Mouse (Mus musculus) heart, embryonic 12.5 days (tissue): ENCODE results near the gene 1110008L16Rik. TPM values are rescaled to one million over a fixed set of nuclear protein-coding genes. Genes with fewer than 3 reads are reported as not detected.
A peak's percentile ranks its signal among the peaks of the same experiment; 100 is the strongest.

Source experiments
- ATAC-seq: fragments of 200-750 bp; cut with Nextera tagmentation; 2 replicates; pipeline ENCODE4 v1.8.0; 2017; ENCODE audit warnings: moderate TSS enrichment, moderate library complexity; ENCODE audit not compliant: insufficient number of reproducible peaks, low FRiP score
- H3K27ac ChIP-seq: fragments of 300-500 bp; sonication (generic); 2 replicates; pipeline ENCODE4 v1.5.1; 2016; ENCODE audit warnings: mild to moderate bottlenecking, moderate library complexity; ENCODE audit not compliant: poor library complexity, severe bottlenecking
- H3K27me3 ChIP-seq: fragments of 300-500 bp; sonication (generic); replicated peaks from 2 replicates; pipeline ENCODE4 v1.6.1; 2016; ENCODE audit warnings: mild to moderate bottlenecking, moderate library complexity
- H3K36me3 ChIP-seq: fragments of 300-500 bp; sonication (generic); 2 replicates; pipeline ENCODE4 v1.6.1; 2016; ENCODE audit warnings: mild to moderate bottlenecking, moderate library complexity
- H3K4me1 ChIP-seq: fragments of 300-500 bp; sonication (generic); replicated peaks from 2 replicates; pipeline ENCODE4 v1.6.1; 2016; ENCODE audit warnings: mild to moderate bottlenecking
- H3K4me2 ChIP-seq: fragments of 300-500 bp; sonication (generic); 2 replicates; pipeline ENCODE4 v1.6.1; 2016; ENCODE audit warnings: mild to moderate bottlenecking, moderate library complexity
- H3K4me3 ChIP-seq: fragments of 300-500 bp; sonication (generic); 2 replicates; pipeline ENCODE4 v1.5.1; 2016; ENCODE audit warnings: mild to moderate bottlenecking
- H3K9ac ChIP-seq: fragments of 300-500 bp; sonication (generic); 2 replicates; pipeline ENCODE4 v1.6.1; 2016; ENCODE audit warnings: mild to moderate bottlenecking, moderate library complexity
- H3K9me3 ChIP-seq: fragments of 300-500 bp; sonication (generic); replicated peaks from 2 replicates; pipeline ENCODE4 v1.6.1; 2016; ENCODE audit warnings: mild to moderate bottlenecking, moderate library complexity
- WGBS: fragments of 180-500 bp; shearing (Covaris S2); methylation state at CpG from one replicate; pipeline ENCODE4 v1.1.7; 2016; 5-methylcytosine and 5-hydroxymethylcytosine counted together
- polyA plus RNA-seq: library from polyadenylated mRNA; unstranded; fragments of >200 nt; fragmentation: Nextera tagmentation; extraction: Ambion mirVana; gene quantifications from 2 replicates; pipeline ENCODE4 v1.2.1, GENCODE M21; 2016

The 1110008L16Rik gene
- polyA plus RNA-seq, 1 experiment from 2014 or later = 12.2 TPM

DNA sequence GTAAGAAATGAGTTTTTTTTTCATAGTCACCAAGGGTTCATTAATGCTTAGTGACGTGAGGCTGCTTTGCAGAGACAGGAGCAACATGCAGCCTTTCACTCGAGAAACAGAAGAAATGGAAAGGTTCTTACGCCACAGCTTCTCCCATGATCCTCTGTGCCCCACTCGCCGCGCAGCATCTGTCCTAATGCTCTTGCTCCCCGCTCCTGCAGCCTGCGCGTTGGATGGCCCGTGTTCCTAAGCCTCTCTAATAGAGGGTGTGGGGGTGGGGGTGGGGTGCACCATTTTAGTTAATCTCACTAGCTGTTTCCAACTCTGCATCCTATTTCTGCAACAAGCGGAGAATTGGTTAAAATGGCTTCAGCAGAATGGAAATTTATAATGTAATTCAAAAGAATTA, 44.6 kb downstream of the 1110008L16Rik start:
- no peaks in the 10 kb centered on the region for H3K9me3 ChIP-seq
- ATAC-seq = no peak
- H3K27me3 ChIP-seq = no peaks in the 10 kb centered on the region
- no peak overlapping the region for H3K4me2 ChIP-seq
- peaks cover 13% of the 10 kb centered on the region for H3K4me1 ChIP-seq
- H3K4me3 ChIP-seq = no peak overlapping the region
- H3K27ac ChIP-seq = peak overlapping the region; percentile 68
- H3K9ac ChIP-seq = no peak overlapping the region
- H3K36me3 ChIP-seq = no peaks in the 10 kb centered on the region
- WGBS = 75% methylated on average over 11 of the region's 11 CpGs

DNA sequence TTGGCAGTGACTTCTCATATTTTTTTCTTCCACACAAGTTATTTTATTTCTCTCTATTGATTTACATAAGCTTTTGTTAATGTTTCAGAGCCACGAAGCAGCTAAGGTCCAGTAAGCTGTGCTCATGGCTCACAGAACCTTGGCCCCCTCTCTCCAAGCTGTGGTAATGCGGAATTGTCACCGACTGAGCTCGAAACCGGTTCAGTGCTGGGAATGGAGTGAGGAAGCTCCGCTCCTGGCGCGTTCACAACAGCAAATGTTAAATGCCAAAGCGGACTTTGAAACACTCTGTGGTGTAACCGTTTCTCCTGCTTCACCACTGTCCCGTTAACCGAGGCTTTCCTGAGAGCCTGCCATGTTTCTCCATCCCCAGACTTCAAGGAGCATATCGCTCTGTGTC, 45.2 kb downstream of the 1110008L16Rik start:
- Histone ChIP-seq H3K4me1 (peaks cover 13% of the 10 kb centered on the region), H3K4me2 (0 out of 2 replicates have a peak overlapping the region, but pooled peaks have one; percentile 8), H3K27ac (peak overlapping the region; percentile 68), H3K27me3 (no peaks in the 10 kb centered on the region), H3K9ac (no peak overlapping the region), H3K4me3 (no peak overlapping the region), H3K36me3 (no peaks in the 10 kb centered on the region), H3K9me3 (no peaks in the 10 kb centered on the region)
- WGBS = 73% methylated on average over 13 of the region's 13 CpGs
- no peak for ATAC-seq

DNA sequence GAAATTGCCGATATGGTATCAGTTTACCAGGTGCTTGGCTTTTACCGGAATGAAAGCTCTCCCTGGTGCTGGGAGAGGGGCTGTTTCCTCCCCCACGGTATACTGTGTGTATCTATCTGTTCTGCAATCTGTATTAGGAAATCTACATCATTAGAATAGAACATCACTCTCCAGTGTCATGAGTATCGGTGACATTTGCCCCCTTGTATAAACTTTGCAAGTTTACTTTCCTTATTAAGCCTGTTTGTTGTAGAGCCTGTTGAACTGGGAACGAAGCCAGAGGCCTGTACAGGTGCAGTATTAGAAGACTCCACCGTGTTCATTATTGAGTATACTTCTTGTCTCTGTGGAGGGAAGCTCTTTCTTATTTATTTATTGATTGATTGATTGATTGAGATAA, 54.0 kb downstream of the 1110008L16Rik start:
- 76% methylated on average over 6 of the region's 6 CpGs for WGBS
- Histone ChIP-seq H3K36me3 (no peaks in the 10 kb centered on the region), H3K9me3 (no peaks in the 10 kb centered on the region), H3K27ac (no peak overlapping the region), H3K4me1 (no peaks in the 10 kb centered on the region), H3K9ac (no peak overlapping the region), H3K4me3 (no peak overlapping the region), H3K4me2 (no peak overlapping the region), H3K27me3 (no peaks in the 10 kb centered on the region)
- ATAC-seq = no peak

DNA sequence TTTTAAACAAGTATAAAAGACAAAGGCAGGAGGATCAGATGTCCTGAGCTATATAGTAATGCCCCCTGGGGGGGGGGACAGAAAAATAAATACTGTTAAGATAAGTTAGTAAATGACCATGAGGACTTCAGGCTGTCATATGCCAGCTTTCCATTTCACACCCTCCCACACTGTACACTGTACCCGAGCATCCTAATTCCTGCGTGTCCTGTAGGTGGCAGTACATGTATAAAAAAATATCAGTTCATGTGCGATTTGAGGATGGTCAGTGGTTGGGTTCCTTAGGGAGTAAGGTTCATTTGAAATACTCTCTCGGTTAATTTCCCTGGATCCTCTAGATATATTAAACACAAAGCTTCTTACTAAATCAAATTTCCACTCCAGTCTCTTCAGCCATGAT, 55.5 kb downstream of the 1110008L16Rik start:
- Histone ChIP-seq H3K27me3 (no peaks in the 10 kb centered on the region), H3K9me3 (no peaks in the 10 kb centered on the region), H3K9ac (no peak overlapping the region), H3K4me3 (no peak overlapping the region), H3K4me2 (no peak overlapping the region), H3K27ac (no peak overlapping the region), H3K36me3 (no peaks in the 10 kb centered on the region), H3K4me1 (no peaks in the 10 kb centered on the region)
- no peak; the same call in 1 of the 2 replicates for ATAC-seq
- 57% methylated on average over 4 of the region's 4 CpGs for WGBS

DNA sequence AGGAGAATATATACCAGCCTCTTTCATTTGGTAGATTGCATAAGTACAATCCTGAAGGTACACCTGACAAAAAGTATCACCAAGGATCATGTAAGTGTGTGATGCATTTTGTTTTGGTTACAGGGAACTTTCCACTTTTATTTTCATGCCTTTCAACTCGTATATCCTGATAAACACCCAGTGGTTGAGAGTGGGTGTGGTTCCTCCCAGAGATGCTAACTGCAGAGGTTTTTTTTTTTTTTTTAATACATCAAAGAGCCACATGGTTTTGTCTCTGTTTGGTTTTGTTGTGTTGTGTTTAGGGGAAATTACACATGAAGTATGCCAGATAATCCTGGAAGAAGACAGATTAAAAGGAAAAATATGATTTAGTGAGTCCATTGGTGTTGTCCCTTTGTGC, 57.9 kb downstream of the 1110008L16Rik start:
- Histone ChIP-seq H3K4me3 (no peak overlapping the region), H3K4me2 (no peak overlapping the region), H3K9me3 (no peaks in the 10 kb centered on the region), H3K27ac (no peak overlapping the region), H3K27me3 (no peaks in the 10 kb centered on the region), H3K36me3 (no peaks in the 10 kb centered on the region), H3K4me1 (no peaks in the 10 kb centered on the region), H3K9ac (no peak overlapping the region)
- ATAC-seq = no peak
- WGBS = 35% methylated on average over 1 of the region's 1 CpGs

DNA sequence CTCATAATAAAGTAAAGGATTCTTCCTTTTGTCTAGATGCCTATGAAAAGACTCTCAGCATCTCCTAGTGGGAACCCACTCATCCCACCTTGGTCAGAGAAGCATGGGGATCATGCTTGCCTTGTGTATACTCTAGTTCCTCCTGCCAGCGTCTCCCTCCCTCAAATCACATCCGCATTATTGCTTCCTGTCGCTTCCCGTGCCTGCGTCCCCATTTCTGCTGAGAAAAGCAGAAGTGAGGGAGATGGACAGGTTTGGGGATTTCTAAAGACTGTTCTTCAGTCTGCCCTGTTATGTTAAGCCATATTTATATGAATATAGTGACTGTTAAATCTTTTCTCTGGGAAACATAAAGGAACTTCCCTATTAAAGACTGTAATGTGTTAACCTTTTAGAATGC, 61.6 kb downstream of the 1110008L16Rik start:
- no peaks in the 10 kb centered on the region for H3K9me3 ChIP-seq
- no peaks in the 10 kb centered on the region for H3K4me1 ChIP-seq
- H3K36me3 ChIP-seq = no peaks in the 10 kb centered on the region
- no peak overlapping the region for H3K9ac ChIP-seq
- H3K27me3 ChIP-seq = no peaks in the 10 kb centered on the region
- 74% methylated on average over 5 of the region's 5 CpGs for WGBS
- no peak overlapping the region for H3K27ac ChIP-seq
- H3K4me3 ChIP-seq = no peak overlapping the region
- ATAC-seq = no peak
- no peak overlapping the region for H3K4me2 ChIP-seq

DNA sequence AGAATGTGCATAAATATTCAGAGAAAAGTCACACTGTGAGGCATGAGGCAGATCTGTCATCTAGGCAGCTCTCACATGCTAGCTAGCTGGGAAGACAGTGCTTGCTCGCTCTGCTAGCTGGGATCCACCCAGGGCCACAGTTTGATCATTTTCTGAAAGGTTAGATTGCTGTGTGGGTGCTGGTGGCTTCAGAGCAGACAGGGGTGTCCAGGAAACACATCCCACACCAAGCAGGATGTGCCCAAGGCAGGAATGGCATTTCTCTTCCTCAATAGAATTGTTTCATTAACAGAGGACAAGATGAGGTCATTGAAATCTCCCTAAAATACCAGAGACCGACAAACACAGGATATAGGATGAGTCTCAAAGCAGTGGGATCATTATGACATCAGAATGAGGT, 65.7 kb downstream of the 1110008L16Rik start:
- no peak for ATAC-seq
- Histone ChIP-seq H3K36me3 (no peaks in the 10 kb centered on the region), H3K9ac (no peak overlapping the region), H3K27me3 (no peaks in the 10 kb centered on the region), H3K4me1 (no peaks in the 10 kb centered on the region), H3K9me3 (no peaks in the 10 kb centered on the region), H3K27ac (no peak overlapping the region), H3K4me2 (no peak overlapping the region), H3K4me3 (no peak overlapping the region)
- 54% methylated on average over 2 of the region's 2 CpGs for WGBS

DNA sequence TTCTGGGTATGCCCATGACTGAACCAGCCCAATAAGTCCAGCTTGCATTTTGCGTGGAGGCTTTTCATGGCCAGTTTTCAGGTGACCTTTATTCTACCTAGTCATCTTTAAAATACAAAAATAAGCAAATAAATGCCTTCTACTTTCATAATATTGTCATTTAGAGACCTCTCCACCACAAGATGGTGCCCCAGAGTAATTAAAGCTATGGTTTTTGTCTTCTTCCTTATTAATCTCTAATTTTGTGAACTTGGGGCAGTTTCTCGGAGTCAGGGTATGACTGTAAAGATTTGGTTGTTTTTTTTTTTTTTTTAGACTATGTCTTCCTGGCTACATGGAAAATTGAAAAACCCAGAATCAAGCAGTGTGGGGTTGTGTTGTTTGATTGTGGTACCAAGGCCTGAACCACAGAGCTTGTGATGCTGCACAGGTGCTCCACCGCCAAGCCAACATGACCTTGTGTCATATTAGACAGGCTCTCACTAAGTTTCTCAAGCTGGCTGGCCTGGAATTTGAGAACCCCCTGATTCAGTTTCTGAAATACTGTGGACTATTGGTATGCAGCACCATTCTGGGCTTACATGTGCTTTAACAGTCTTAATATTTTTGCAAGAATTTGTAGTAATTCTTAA, 73.2 kb downstream of the 1110008L16Rik start:
- WGBS = 79% methylated on average over 3 of the region's 3 CpGs
- ATAC-seq = no peak

DNA sequence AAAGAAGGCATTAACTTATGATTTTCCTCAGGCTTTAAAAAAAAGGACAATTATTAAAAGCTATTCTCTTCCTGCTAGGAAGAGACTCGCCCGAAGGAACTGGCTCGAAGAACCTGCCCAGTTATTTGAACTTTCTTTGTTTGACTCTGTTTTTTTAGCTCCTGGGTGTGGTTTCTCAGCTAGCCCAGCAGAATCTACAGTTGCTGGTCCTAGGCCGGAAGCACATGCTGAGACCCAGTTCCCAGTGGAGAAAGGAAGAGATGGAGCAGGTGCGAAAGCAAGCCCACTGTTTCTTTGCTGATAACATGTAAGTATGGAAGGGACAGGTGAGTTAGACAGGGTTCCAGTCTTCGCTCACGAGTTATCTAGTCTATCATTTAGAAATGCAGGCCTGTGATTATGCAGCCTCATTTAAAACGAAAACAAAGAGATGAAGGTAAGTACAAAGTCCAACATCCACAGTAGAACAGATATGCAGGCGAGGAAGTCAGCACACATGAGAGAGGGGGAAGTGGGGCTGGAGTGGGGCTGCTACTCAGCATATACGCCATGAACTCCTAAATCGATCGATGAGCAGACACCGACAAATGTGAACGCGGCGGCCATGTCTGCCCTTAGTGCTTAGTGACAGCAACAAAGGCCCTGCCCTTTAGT, 77.7 kb downstream of the 1110008L16Rik start:
- no peak overlapping the region for H3K9ac ChIP-seq
- no peak overlapping the region for H3K4me3 ChIP-seq
- no peak overlapping the region for H3K27ac ChIP-seq
- no peaks in the 10 kb centered on the region for H3K4me1 ChIP-seq
- 0 out of 2 replicates have a peak, but pooled peaks cover 5% of the 10 kb centered on the region for H3K36me3 ChIP-seq
- no peak for ATAC-seq
- H3K4me2 ChIP-seq = no peak overlapping the region
- 84% methylated on average over 16 of the region's 16 CpGs for WGBS
- no peaks in the 10 kb centered on the region for H3K9me3 ChIP-seq
- no peaks in the 10 kb centered on the region for H3K27me3 ChIP-seq

More for the DNA sequence above, 73.2 kb downstream of the 1110008L16Rik start:
- Histone ChIP-seq H3K9me3 (no peaks in the 10 kb centered on the region), H3K4me2 (no peak overlapping the region), H3K4me1 (no peaks in the 10 kb centered on the region), H3K9ac (no peak overlapping the region), H3K36me3 (0 out of 2 replicates have a peak, but pooled peaks cover 5% of the 10 kb centered on the region), H3K27me3 (no peaks in the 10 kb centered on the region), H3K27ac (no peak overlapping the region), H3K4me3 (no peak overlapping the region)

DNA sequence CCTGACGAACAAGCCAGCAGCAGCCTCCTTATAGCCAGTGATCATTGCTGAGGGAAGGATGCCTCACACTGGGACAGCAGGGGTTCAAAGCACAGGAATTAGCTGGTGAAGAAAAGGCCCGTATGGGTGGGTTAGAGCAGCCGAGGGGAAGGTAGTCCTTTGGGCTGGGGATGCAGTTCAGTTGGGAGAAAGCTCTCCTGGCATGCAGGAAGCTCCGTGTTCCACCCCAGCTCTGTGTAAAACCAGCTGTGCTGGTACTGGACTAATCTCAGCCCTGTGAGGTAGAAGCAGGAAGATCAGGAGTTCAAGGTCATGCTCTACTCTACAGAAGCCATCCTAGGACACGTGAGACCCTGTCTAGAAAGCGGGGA, 78.2 kb downstream of the 1110008L16Rik start:
- no peak overlapping the region for H3K4me3 ChIP-seq
- 70% methylated on average over 6 of the region's 6 CpGs for WGBS
- H3K9ac ChIP-seq = no peak overlapping the region
- H3K4me2 ChIP-seq = no peak overlapping the region
- H3K9me3 ChIP-seq = no peaks in the 10 kb centered on the region
- no peaks in the 10 kb centered on the region for H3K4me1 ChIP-seq
- no peak overlapping the region for H3K27ac ChIP-seq
- H3K27me3 ChIP-seq = no peaks in the 10 kb centered on the region
- peaks cover 8% of the 10 kb centered on the region for H3K36me3 ChIP-seq
- no peak for ATAC-seq

DNA sequence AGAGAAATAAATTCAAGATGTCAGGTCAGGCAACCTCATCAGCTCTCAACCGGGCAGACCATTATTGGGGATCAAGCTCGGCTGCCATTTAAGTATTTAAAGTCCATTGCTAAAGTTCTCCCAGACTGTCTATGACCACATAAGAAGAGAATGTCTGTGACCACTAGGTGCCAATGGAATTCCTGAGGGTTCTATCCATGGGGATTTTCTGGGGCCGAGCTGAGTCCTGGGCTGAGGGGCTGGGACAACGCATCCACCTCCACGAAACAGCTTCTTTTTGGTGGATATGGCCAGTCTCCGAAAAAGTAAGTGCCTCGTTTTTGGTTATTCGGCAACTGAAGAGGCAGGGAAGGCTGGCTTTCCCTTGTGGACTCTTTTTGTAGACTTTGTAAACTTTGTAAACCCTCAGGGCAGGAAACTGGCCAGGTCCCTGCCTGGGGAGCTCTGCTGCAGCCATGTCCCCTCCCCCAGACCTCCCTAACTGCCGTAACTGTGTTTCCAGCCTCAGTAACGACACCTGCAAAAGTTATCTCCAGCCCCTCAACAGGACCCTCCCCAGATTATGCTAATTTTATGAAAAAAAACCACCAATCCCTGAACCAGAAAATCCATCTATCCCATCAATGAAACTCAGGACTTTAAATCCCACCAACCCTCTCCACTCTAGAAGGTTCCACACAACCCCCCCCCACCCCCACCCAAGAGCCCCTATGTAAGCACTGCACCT, 84.8 kb downstream of the 1110008L16Rik start, which contains the start of gene Psma6:
Gene Psma6, plus strand, starts transcription at position 200 of the 727 bp plus-strand sequence.
- no peak within 1 kb of the TSS for H3K9ac ChIP-seq
- peaks cover 5% of the 10 kb centered on the region for H3K36me3 ChIP-seq
- no peak for ATAC-seq
- H3K4me2 ChIP-seq = no peak within 1 kb of the TSS
- no peaks in the 10 kb centered on the region for H3K27me3 ChIP-seq
- H3K9me3 ChIP-seq = no peaks in the 10 kb centered on the region
- H3K4me3 ChIP-seq = no peak within 1 kb of the TSS
- no peak within 1 kb of the TSS for H3K27ac ChIP-seq
- 71% methylated on average over 10 of the region's 10 CpGs for WGBS
- H3K4me1 ChIP-seq = peaks cover 18% of the 10 kb centered on the region
